Mouse (Mus musculus): ENCODE results near the gene B130006D01Rik. TPM values are rescaled to one million over a fixed set of nuclear protein-coding genes. Genes with fewer than 3 reads are reported as not detected.

Gene B130006D01Rik
- total and polyA plus RNA-seq, 3 experiments = 0.10 to 0.38 (median 0.15) TPM

DNA sequence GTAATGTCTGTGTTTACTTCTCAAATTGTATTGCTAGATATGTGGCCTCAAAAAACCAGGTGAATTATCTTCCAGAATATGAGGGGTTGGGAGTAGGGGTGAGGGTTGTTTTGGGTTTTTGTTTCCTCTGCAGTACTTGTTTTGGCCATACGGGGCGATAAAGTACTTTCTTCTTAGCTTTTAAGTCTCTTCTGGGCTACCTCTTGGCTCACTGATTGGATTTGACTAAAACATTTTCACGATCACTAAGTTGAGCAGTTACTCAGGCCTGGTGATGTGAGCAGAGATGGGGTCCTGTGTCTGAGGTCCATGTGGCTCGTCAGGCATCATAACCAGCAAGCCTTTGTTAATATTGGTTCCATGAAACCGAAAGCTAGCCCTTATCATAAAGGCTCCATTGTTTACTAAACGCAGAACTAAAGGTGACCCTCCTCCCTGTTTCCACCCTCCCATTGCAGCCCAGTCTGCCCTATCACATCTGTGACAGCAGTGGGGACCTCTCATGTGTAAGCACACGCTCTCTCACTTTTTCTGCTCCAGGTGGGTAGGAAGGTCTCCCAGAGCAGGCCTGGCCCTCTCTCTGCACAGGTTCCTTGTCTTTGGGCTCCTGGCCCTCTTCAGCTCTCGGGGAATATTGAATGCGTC is 47.5 kb downstream of the B130006D01Rik start:
- dilution Hi-C loops (cut with MboI; ENCODE audit: extremely low pct_ligation_motif_present, extremely low pct_unique_long_range_greater_than_20kb, low sequenced_read_pairs) = no loop called here
- H3K36me3 ChIP-seq (replicated peaks in 1 of 2; ENCODE audit: control insufficient read depth in 1 of 2, insufficient read depth in 1 of 2, low read length in 1 of 2) = peaks cover 0 to 49% of the 10 kb centered on the region in 2 experiments
- no peak overlapping the region for H3K9ac ChIP-seq (ENCODE audit: insufficient read depth, low read depth)
- no peaks in the 10 kb centered on the region for H3K79me2 ChIP-seq (replicated peaks; ENCODE audit: control insufficient read depth, extremely low read depth, insufficient read depth, poor library complexity, severe bottlenecking)
- no peaks in the 10 kb centered on the region for H3K27me3 ChIP-seq (replicated peaks)
- no peak overlapping the region for H3K27ac ChIP-seq (ENCODE audit: insufficient read depth, low read depth)
- H3K4me2 ChIP-seq (ENCODE audit: insufficient read depth, low read depth, poor library complexity, severe bottlenecking) = no peak overlapping the region
- TF ChIP-seq MAZ (IDR thresholded peaks at IDR 0.05; ENCODE audit: low read depth, low read length) = no peak
- no peak for TF ChIP-seq ZKSCAN1 (IDR thresholded peaks at IDR 0.05; ENCODE audit: borderline replicate concordance, low read depth, low read length)
- peak; percentile 42; the same call in 1 of the 2 replicates for TF ChIP-seq SMC3 (IDR thresholded peaks at IDR 0.05; ENCODE audit: low read depth, low read length)
- TF ChIP-seq RAD21 (IDR thresholded peaks at IDR 0.05; ENCODE audit: low read depth, low read length) = peak; percentile 74
- TF ChIP-seq MEF2A (IDR thresholded peaks at IDR 0.05; ENCODE audit: borderline replicate concordance, low read depth, low read length) = no peak
- no peak for TF ChIP-seq EP300 (IDR thresholded peaks at IDR 0.05; ENCODE audit: low read length)
- peak; percentile 29 to 71; a peak in 3 of 4 replicates for TF ChIP-seq CTCF (conservative IDR thresholded peaks at IDR 0.05 in 1 of 2, IDR thresholded peaks at IDR 0.05 in 1 of 2; ENCODE audit: low read depth in 2 of 2, low read length in 2 of 2)
- peak; percentile 42 for DNase-seq (ENCODE audit: extremely low read depth)
- in situ Hi-C loops (cut with MboI; ENCODE audit: low pct_ligation_motif_present, low pct_unique_long_range_greater_than_20kb, low sequenced_read_pairs) = no loop called here
- no peaks in the 10 kb centered on the region for H3K9me3 ChIP-seq (replicated peaks; ENCODE audit: low read length)
- H3K4me3 ChIP-seq (replicated peaks in 1 of 3; ENCODE audit: low read depth in 2 of 3, low read length in 2 of 3, poor library complexity in 1 of 3) = no peak overlapping the region
- peaks cover 0 to 22% of the 10 kb centered on the region in 2 experiments; a peak in 2 of 4 replicates for H3K4me1 ChIP-seq (ENCODE audit: control insufficient read depth in 1 of 2, insufficient read depth in 2 of 2)

DNA sequence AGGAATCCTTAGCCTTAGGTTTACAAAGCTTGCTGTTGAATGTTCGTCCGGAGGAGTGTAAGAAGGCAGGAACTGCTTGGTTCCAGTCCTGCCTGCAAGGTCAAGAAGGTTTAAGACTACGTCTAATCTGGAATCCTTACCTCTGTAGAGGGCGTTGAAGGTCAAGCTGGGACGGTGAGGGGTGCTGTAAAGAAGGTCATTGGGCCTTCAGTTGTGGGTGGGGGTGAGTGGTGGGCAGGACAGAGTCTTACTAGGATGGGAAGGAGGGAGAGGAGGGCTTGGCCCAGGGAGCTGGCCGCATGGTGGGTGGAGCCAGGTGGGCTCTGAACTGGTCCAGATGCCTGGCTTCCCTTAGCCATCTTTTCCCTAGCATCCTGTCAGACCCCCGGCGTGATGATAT is 48.3 kb downstream of the B130006D01Rik start:
- peaks cover 0 to 47% of the 10 kb centered on the region in 2 experiments for H3K36me3 ChIP-seq (replicated peaks in 1 of 2; ENCODE audit: control insufficient read depth in 1 of 2, insufficient read depth in 1 of 2, low read length in 1 of 2)
- DNase-seq (ENCODE audit: extremely low read depth) = no peak
- no peaks in the 10 kb centered on the region for H3K27me3 ChIP-seq (replicated peaks)
- in situ Hi-C loops (cut with MboI; ENCODE audit: low pct_ligation_motif_present, low pct_unique_long_range_greater_than_20kb, low sequenced_read_pairs) (no loop called here), dilution Hi-C loops (cut with MboI; ENCODE audit: extremely low pct_ligation_motif_present, extremely low pct_unique_long_range_greater_than_20kb, low sequenced_read_pairs) (no loop called here)
- no peak overlapping the region for H3K27ac ChIP-seq (ENCODE audit: insufficient read depth, low read depth)
- no peaks in the 10 kb centered on the region for H3K9me3 ChIP-seq (replicated peaks; ENCODE audit: low read length)
- H3K9ac ChIP-seq (ENCODE audit: insufficient read depth, low read depth) = no peak overlapping the region
- no peaks in the 10 kb centered on the region for H3K79me2 ChIP-seq (replicated peaks; ENCODE audit: control insufficient read depth, extremely low read depth, insufficient read depth, poor library complexity, severe bottlenecking)
- TF ChIP-seq SMC3 (IDR thresholded peaks at IDR 0.05; ENCODE audit: low read depth, low read length) (no peak), MAFK (IDR thresholded peaks at IDR 0.05; ENCODE audit: insufficient replicate concordance, low read length) (no peak), ETS1 (conservative IDR thresholded peaks at IDR 0.05; ENCODE audit: low read depth, low read length) (no peak)
- H3K4me1 ChIP-seq (ENCODE audit: control insufficient read depth in 1 of 2, insufficient read depth in 2 of 2) = peaks cover 0 to 14% of the 10 kb centered on the region in 2 experiments; a peak in 1 of 4 replicates
- no peak overlapping the region for H3K4me2 ChIP-seq (ENCODE audit: insufficient read depth, low read depth, poor library complexity, severe bottlenecking)
- H3K4me3 ChIP-seq (replicated peaks in 1 of 3; ENCODE audit: low read depth in 2 of 3, low read length in 2 of 3, poor library complexity in 1 of 3) = no peak overlapping the region

DNA sequence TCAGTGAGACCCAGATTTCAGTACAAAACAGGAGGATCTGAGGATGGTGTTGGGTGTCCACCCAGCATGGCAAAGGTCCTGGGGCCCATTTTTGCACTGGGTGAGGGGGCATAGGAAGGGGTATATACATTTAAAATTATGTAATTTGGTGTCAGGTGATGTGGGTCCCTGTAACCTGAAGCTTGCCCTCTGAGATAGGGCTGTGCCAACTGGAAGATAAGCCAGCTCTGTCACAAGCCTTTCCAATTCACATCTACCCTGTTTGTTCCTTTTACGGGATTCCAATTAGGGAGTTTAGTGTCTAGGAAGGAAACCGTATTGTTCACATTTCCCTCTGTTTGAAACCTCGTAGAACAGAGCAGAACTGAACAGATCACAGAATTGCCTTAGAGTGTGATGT is 49.9 kb downstream of the B130006D01Rik start:
- no peak overlapping the region for H3K9ac ChIP-seq (ENCODE audit: insufficient read depth, low read depth)
- in situ Hi-C loops (cut with MboI; ENCODE audit: low pct_ligation_motif_present, low pct_unique_long_range_greater_than_20kb, low sequenced_read_pairs) = no loop called here
- peaks cover 0 to 47% of the 10 kb centered on the region in 2 experiments for H3K36me3 ChIP-seq (replicated peaks in 1 of 2; ENCODE audit: control insufficient read depth in 1 of 2, insufficient read depth in 1 of 2, low read length in 1 of 2)
- H3K27ac ChIP-seq (ENCODE audit: insufficient read depth, low read depth) = no peak overlapping the region
- H3K4me3 ChIP-seq (replicated peaks in 1 of 3; ENCODE audit: low read depth in 2 of 3, low read length in 2 of 3, poor library complexity in 1 of 3) = no peak overlapping the region
- dilution Hi-C loops (cut with MboI; ENCODE audit: extremely low pct_ligation_motif_present, extremely low pct_unique_long_range_greater_than_20kb, low sequenced_read_pairs) = no loop called here
- no peak for DNase-seq (ENCODE audit: extremely low read depth)
- no peak overlapping the region for H3K4me2 ChIP-seq (ENCODE audit: insufficient read depth, low read depth, poor library complexity, severe bottlenecking)
- H3K9me3 ChIP-seq (replicated peaks; ENCODE audit: low read length) = no peaks in the 10 kb centered on the region
- H3K4me1 ChIP-seq (ENCODE audit: control insufficient read depth in 1 of 2, insufficient read depth in 2 of 2) = peaks cover 0 to 12% of the 10 kb centered on the region in 2 experiments; a peak in 1 of 4 replicates
- H3K79me2 ChIP-seq (replicated peaks; ENCODE audit: control insufficient read depth, extremely low read depth, insufficient read depth, poor library complexity, severe bottlenecking) = no peaks in the 10 kb centered on the region
- H3K27me3 ChIP-seq (replicated peaks) = no peaks in the 10 kb centered on the region
- TF ChIP-seq POLR2AphosphoS2 (IDR thresholded peaks at IDR 0.05; ENCODE audit: low read depth, low read length) (no peak), SMC3 (IDR thresholded peaks at IDR 0.05; ENCODE audit: low read depth, low read length) (no peak), BHLHE40 (IDR thresholded peaks at IDR 0.05; ENCODE audit: low read depth, low read length) (no peak), ZC3H11A (IDR thresholded peaks at IDR 0.05; ENCODE audit: low read depth, low read length) (no peak), HCFC1 (IDR thresholded peaks at IDR 0.05; ENCODE audit: low read depth, low read length) (no peak), CTCF (conservative IDR thresholded peaks at IDR 0.05 in 1 of 2, IDR thresholded peaks at IDR 0.05 in 1 of 2; ENCODE audit: low read depth in 2 of 2, low read length in 2 of 2) (no peak), ZNF384 (IDR thresholded peaks at IDR 0.05; ENCODE audit: low read depth, low read length) (no peak), ZMIZ1 (IDR thresholded peaks at IDR 0.05; ENCODE audit: low read depth, low read length) (no peak), EP300 (IDR thresholded peaks at IDR 0.05; ENCODE audit: low read length) (no peak), ELF1 (IDR thresholded peaks at IDR 0.05; ENCODE audit: low read depth, low read length) (no peak), E2F4 (IDR thresholded peaks at IDR 0.05; ENCODE audit: insufficient replicate concordance, low read depth, low read length) (no peak), MEF2A (IDR thresholded peaks at IDR 0.05; ENCODE audit: borderline replicate concordance, low read depth, low read length) (no peak), USF2 (conservative IDR thresholded peaks at IDR 0.05; ENCODE audit: low read depth, low read length) (no peak)

Data from CH12.LX (cell line).